In the genomic region with DNA sequence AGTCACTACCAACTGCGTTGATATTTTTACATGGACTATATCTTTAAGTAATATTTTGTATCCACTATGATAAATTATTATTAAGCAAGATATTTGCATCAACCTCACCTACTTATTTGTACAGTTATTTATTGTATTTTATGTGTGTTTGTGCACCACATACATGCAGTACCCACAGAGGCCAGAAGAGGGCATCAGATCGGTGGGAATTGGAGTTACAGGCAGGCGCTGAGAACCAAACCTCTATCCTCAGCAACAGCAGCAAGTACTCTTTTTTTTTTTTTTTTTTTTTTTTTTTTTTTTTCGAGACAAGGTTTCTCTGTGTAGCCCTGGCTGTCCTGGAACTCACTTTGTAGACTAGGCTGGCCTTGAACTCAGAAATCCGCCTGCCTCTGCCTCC, we compare ENCODE assay signal across 7 mouse cellular contexts. TPM values are rescaled to one million over a fixed set of nuclear protein-coding genes. Genes with fewer than 3 reads are reported as not detected.
"Had no signal": no experiment of that assay in that cellular context is flagged by ENCODE, and none has a peak within 500 bp of the region (broad histone marks: within the 10 kb centered on the region; RNA-seq: fewer than 3 reads in every experiment).

No protein-coding gene starts in this region.

RNA-seq across cellular contexts. Expression of gene Uncx, which starts 44.2 kb away (rescaled TPM):
- total RNA-seq: layer of hippocampus, adult 8-10 months; liver, adult 2 months; megakaryocyte progenitor cell, adult 5-6 weeks had no signal
- polyA plus RNA-seq: liver, adult 2 months; liver, embryonic 15.5 days; lung, embryonic 16.5 days; myocyte; small intestine, adult 2 months had no signal
